ENCODE assay signal across 19 mouse cellular contexts in genomic region chr10:116291153-116291755, GRCm38 (mm10). TPM values are rescaled to one million over a fixed set of nuclear protein-coding genes. Genes with fewer than 3 reads are reported as not detected.
DNase-seq lines count a peak whose midpoint lies in the region; ATAC-seq lines count a peak whose summit lies in the region.
"Had no signal": no experiment of that assay in that cellular context is flagged by ENCODE, and none has a peak within 500 bp of the region (broad histone marks: within the 10 kb centered on the region; RNA-seq: fewer than 3 reads in every experiment).

No protein-coding gene starts in this region.

- WGBS in intestine, embryonic 14.5 days = 68% methylated on average over 8 of the region's 8 CpGs
- 69% methylated on average over 8 of the region's 8 CpGs for WGBS in intestine, embryonic 15.5 days

- H3K9me3 ChIP-seq in intestine, embryonic 14.5 days (ENCODE audit: control insufficient read depth, low read length) = no peaks in the 10 kb centered on the region
- H3K9me3 ChIP-seq in intestine, embryonic 15.5 days = no peaks in the 10 kb centered on the region
- H3K9me3 ChIP-seq: heart, embryonic 12.5 days; lung, embryonic 15.5 days had no signal

- H3K27me3 ChIP-seq in intestine, embryonic 14.5 days (replicated peaks; ENCODE audit: control insufficient read depth, insufficient read depth, low read length) = no peaks in the 10 kb centered on the region
- no peaks in the 10 kb centered on the region for H3K27me3 ChIP-seq in intestine, embryonic 15.5 days (replicated peaks)
- H3K27me3 ChIP-seq: heart, embryonic 12.5 days; lung, embryonic 15.5 days had no signal

- DNase-seq in intestine, embryonic 14.5 days (ENCODE audit: low spot score) = peak; percentile 48
- peak; percentile 15 to 32 for DNase-seq in frontal cortex, postnatal 25 days (ENCODE audit: low spot score in 2 of 2)
- peak; percentile 24 to 27 for DNase-seq in layer of hippocampus, postnatal 14 days (ENCODE audit: low spot score in 2 of 2)
- DNase-seq in right cerebral cortex, postnatal 14 days = peak; percentile 32
- DNase-seq in spleen, postnatal 10 days (ENCODE audit: low spot score in 2 of 2) = no peak
- DNase-seq in kidney, adult 8-10 months = no peak
- DNase-seq in cerebellum, adult 11 months = no peak
- DNase-seq: adrenal gland, adult 2 months; cerebellum, postnatal 14 days; gastrocnemius, postnatal 10 days; kidney, postnatal 4 days had no signal

- no peaks in the 10 kb centered on the region for H3K36me3 ChIP-seq in intestine, embryonic 14.5 days (ENCODE audit: control insufficient read depth, insufficient read depth, low read length)
- no peaks in the 10 kb centered on the region for H3K36me3 ChIP-seq in intestine, embryonic 15.5 days
- H3K36me3 ChIP-seq: heart, embryonic 12.5 days; lung, embryonic 15.5 days had no signal

- no peak overlapping the region for H3K4me2 ChIP-seq in intestine, embryonic 14.5 days (ENCODE audit: low read length)
- H3K4me2 ChIP-seq in intestine, embryonic 15.5 days (replicated peaks) = no peak overlapping the region
- H3K4me2 ChIP-seq: heart, embryonic 12.5 days; liver, embryonic 11.5 days; lung, embryonic 15.5 days had no signal

- no peaks in the 10 kb centered on the region for H3K4me1 ChIP-seq in intestine, embryonic 14.5 days (replicated peaks; ENCODE audit: control insufficient read depth, insufficient read depth, low read length)
- H3K4me1 ChIP-seq in intestine, embryonic 15.5 days (replicated peaks) = no peaks in the 10 kb centered on the region
- H3K4me1 ChIP-seq: lung, embryonic 15.5 days had no signal

- H3K27ac ChIP-seq in intestine, embryonic 14.5 days (ENCODE audit: low read depth) = no peak overlapping the region
- no peak overlapping the region for H3K27ac ChIP-seq in intestine, embryonic 15.5 days
- H3K27ac ChIP-seq: lung, embryonic 15.5 days; stomach, postnatal 0 days had no signal

- no peak overlapping the region for H3K9ac ChIP-seq in intestine, embryonic 14.5 days (ENCODE audit: low read length)
- H3K9ac ChIP-seq in intestine, embryonic 15.5 days = no peak overlapping the region
- H3K9ac ChIP-seq: heart, embryonic 12.5 days; lung, embryonic 15.5 days had no signal

- no peak overlapping the region for H3K4me3 ChIP-seq in intestine, embryonic 14.5 days (ENCODE audit: low read depth, low read length)
- H3K4me3 ChIP-seq in intestine, embryonic 15.5 days (replicated peaks) = no peak overlapping the region
- H3K4me3 ChIP-seq: heart, embryonic 12.5 days; lung, embryonic 15.5 days; myocyte had no signal

- ATAC-seq in intestine, embryonic 14.5 days (replicated peaks; ENCODE audit: low FRiP score, low TSS enrichment, low read depth) = no peak
- ATAC-seq in intestine, embryonic 15.5 days = no peak
- ATAC-seq: intestine, postnatal 0 days had no signal

RNA-seq across cellular contexts. Expression of gene Ptprb, which starts 15.9 kb away (rescaled TPM):
- polyA plus RNA-seq in intestine, embryonic 14.5 days (2014; fragmentation: Nextera tagmentation; extraction: Ambion mirVana) = 5.5 and 5.8 TPM in 2 replicates
- 4.6 and 4.7 TPM in 2 replicates for polyA plus RNA-seq in intestine, embryonic 15.5 days (2015; fragmentation: Nextera tagmentation; extraction: Ambion mirVana)
- total RNA-seq in layer of hippocampus, postnatal 14 days (2021) = 10 to 100 TPM; 25.6 to 26.0 TPM
- total RNA-seq: hematopoietic stem cell, adult 5-6 weeks had no signal

Comparison
In these comparisons a context has a peak if more than half of its experiments do, and no peak if none do; other contexts are left out.
1. DNase-seq: peak in intestine, embryonic 14.5 days (single experiment), frontal cortex, postnatal 25 days (2 of 2), layer of hippocampus, postnatal 14 days (2 of 2) and right cerebral cortex, postnatal 14 days (single experiment); none in spleen, postnatal 10 days (0 of 2), kidney, adult 8-10 months (0 of 2) and cerebellum, adult 11 months (single experiment).